Mouse (Mus musculus) cerebellum, postnatal 25 days (tissue): ENCODE data around the gene Tomm40l.
A peak's percentile ranks its signal among the peaks of the same experiment; 100 is the strongest.

ENCODE experiments used
- DNase-seq, 2 experiments: peaks; one replicate each; pipeline ENCODE4 v3.0.0; 2021; ENCODE audit warnings: mixed read lengths in 2 of 2

The Tomm40l gene

GRCm38 (mm10) chr1:171222238-171223155 is at the start of gene Tomm40l:
Gene Tomm40l (minus strand): TSS chr1:171222514.
- DNase-seq = peak; percentile 88 to 90

- no peak for DNase-seq
Measured at GRCm38 (mm10) chr1:171272086-171272485, 49.8 kb upstream of the Tomm40l start.

- DNase-seq = no peak
Measured at GRCm38 (mm10) chr1:171271622-171272021, 49.3 kb upstream of the Tomm40l start.

GRCm38 (mm10) chr1:171271196-171271595 is 48.9 kb upstream of the Tomm40l start:
- DNase-seq = no peak

- peak in 1 of 2 experiments; percentile 70 for DNase-seq
Measured at GRCm38 (mm10) chr1:171270573-171270900, 48.2 kb upstream of the Tomm40l start.

- DNase-seq = peak; percentile 99
Measured at GRCm38 (mm10) chr1:171269848-171270572, 47.7 kb upstream of the Tomm40l start, which contains the start of gene B4galt3. Gene B4galt3 (plus strand): TSS chr1:171270328.

GRCm38 (mm10) chr1:171268341-171268740 is 46.0 kb upstream of the Tomm40l start:
- DNase-seq = no peak

- no peak for DNase-seq
Measured at GRCm38 (mm10) chr1:171265971-171266744, 43.8 kb upstream of the Tomm40l start.

- DNase-seq = no peak
Measured at GRCm38 (mm10) chr1:171263666-171264461, 41.5 kb upstream of the Tomm40l start.

GRCm38 (mm10) chr1:171263185-171263611 is 40.9 kb upstream of the Tomm40l start:
- DNase-seq = no peak

GRCm38 (mm10) chr1:171262594-171263130 is 40.3 kb upstream of the Tomm40l start:
- DNase-seq = peak; percentile 55 to 61

- no peak for DNase-seq
Measured at GRCm38 (mm10) chr1:171260316-171260715, 38.0 kb upstream of the Tomm40l start.

GRCm38 (mm10) chr1:171258921-171259320 is 36.6 kb upstream of the Tomm40l start:
- DNase-seq = no peak

GRCm38 (mm10) chr1:171257781-171258180 is 35.5 kb upstream of the Tomm40l start:
- DNase-seq = no peak

GRCm38 (mm10) chr1:171256937-171257548 is 34.7 kb upstream of the Tomm40l start:
- DNase-seq = peak; percentile 63 to 76

- no peak for DNase-seq
Measured at GRCm38 (mm10) chr1:171256095-171256818, 33.9 kb upstream of the Tomm40l start.

- no peak for DNase-seq
Measured at GRCm38 (mm10) chr1:171252415-171252814, 30.1 kb upstream of the Tomm40l start.

- peak in 1 of 2 experiments; percentile 36 for DNase-seq
Measured at GRCm38 (mm10) chr1:171251594-171252324, 29.4 kb upstream of the Tomm40l start.

- peak in 1 of 2 experiments; percentile 30 for DNase-seq
Measured at GRCm38 (mm10) chr1:171250680-171251593, 28.6 kb upstream of the Tomm40l start, which contains the start of gene Ndufs2. Gene Ndufs2 (minus strand): TSS chr1:171251388.
